Mouse (Mus musculus) megakaryocyte, adult 5-6 weeks (primary cell): ENCODE measurements around the gene 9530053A07Rik. TPM values are rescaled to one million over a fixed set of nuclear protein-coding genes. Genes with fewer than 3 reads are reported as not detected.

ENCODE experiments used
- ATAC-seq: 2 replicates; pipeline ENCODE4 v1.8.0; 2016; ENCODE audit warnings: mild to moderate bottlenecking, inconsistent platforms; ENCODE audit not compliant: poor library complexity, severe bottlenecking
- total RNA-seq, 2 experiments: library from RNA; stranded (forward) in 1 of 2; stranded (reverse) in 1 of 2; fragments of 153-499, 151-499 nt in 1 of 2; fragments of 221-1000, 200-1000 nt in 1 of 2; gene quantifications; 2 replicates each; pipeline versions ENCODE4 v1.2.3 to v1.2.4; 2015 to 2017

Gene 9530053A07Rik
- total RNA-seq, 2 experiments from 2014 or later, result not detected

- peak; percentile 89 for ATAC-seq
These were observed 40.5 kb downstream of the 9530053A07Rik start, which contains the start of gene Fbl for GRCm38 (mm10) chr7:28169489-28170422. Gene Fbl, plus strand, starts transcription at chr7:28169710.

DNA sequence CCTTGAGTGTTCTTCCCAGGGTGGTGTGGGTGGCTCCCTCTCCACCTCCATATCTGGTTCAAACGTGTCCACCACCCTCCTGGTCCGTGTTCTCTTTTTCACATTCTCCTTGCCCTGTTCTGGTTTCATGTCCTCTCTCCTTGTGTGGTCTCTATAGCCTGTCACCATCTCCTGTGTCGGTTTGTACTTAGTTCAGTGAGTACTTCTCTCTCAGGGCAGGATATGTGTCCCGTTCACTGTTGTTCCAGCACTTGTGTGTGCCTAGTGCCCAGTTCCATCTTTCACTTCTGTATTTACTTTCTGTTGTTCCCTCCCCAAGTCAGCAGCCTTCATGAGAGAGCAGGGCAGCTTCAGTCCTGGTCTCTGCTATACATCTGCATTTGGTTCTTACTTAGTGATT is 46.1 kb downstream of the 9530053A07Rik start:
- ATAC-seq, result peak; percentile 61

- peak; percentile 76 for ATAC-seq
These were observed 50.0 kb downstream of the 9530053A07Rik start, which contains the start of gene Dyrk1b for GRCm38 (mm10) chr7:28179228-28179627. Gene Dyrk1b, plus strand, starts transcription at chr7:28179469.

DNA sequence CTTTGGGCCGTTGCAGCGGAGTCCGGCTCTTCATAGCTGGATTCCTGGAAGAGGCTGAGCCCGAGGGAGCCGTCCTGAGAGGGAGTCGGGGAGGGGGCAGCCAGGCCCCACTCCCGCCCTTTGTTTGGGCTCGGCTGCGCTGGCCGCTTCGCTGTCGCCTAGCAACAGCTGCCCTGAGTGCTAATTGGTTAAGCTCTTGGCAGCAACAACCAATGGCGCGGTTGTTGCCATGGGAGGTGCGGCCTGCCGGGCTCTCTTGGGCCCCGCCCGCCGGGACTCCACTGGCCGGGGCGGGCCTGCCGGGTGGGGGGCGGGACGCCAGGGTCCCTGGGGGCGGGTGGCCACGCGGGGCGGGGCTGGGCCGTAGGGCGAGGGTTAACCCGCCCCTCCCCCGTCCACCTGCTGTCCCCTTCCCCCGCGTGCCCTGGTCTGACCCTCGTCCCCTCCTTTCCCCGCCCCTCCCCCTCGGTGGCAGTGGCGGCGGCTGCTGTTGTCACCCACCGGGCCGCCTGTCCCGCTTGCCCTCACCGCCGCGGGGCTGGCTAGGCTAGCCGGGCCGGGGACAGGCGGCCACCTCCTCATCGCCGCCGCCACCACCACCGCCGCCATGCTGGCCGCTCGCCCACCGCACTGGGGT is 50.6 kb downstream of the 9530053A07Rik start:
- ATAC-seq, result peak; percentile 88

DNA sequence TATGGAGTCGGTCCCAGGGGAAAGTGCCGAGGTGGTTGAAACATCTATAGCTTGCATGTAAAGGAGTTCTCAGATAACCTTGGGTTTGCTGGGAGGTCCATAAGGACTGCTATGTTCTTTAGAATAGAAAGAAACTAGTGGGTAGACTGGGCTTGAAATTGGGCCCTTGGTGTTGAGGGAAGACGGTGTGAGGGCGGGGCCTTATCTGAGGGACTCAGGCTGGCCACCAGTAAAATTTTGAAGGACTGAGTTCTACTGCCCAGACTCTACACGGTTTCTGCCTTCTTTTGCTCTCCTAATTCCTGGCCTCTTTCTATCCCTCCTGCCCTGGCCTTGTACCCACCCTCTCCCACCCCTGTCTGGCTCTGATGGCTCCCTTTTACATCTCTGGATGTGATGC is 51.6 kb downstream of the 9530053A07Rik start:
- no peak for ATAC-seq

DNA sequence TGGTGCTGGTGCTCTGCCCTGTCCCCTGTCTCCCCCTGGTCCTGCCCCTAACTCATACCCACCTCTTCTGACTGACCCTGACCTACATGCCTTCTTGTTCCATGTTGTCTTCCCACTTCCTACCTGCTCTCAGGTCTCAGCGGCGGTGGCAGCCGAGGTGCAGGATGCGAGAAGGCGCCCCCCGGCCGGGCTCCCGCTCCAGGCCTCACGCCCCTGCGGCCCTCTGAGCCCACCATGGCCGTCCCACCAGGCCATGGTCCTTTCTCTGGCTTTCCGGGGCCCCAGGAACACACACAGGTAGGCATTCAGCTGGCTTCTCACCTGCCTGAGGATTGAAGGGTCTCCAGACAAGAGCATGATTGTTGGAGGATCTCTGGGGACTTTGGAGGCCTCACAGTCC is 52.1 kb downstream of the 9530053A07Rik start:
- no peak for ATAC-seq

DNA sequence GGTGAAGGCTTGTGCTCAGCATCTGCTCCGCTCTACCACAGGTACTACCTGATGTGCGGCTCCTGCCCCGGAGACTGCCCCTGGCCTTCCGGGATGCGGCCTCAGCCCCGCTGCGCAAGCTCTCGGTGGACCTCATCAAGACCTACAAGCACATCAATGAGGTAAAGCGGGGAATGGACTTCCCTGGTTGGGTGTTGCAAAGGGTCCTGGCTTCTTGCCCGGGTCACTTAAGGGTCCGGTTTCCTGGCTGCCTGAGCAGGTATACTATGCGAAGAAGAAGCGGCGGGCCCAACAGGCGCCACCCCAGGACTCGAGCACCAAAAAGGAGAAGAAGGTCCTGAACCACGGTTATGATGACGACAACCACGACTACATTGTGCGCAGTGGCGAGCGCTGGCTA is 53.1 kb downstream of the 9530053A07Rik start:
- no peak for ATAC-seq

- ATAC-seq, result no peak
These were observed 56.6 kb downstream of the 9530053A07Rik start for GRCm38 (mm10) chr7:28185884-28186283.

DNA sequence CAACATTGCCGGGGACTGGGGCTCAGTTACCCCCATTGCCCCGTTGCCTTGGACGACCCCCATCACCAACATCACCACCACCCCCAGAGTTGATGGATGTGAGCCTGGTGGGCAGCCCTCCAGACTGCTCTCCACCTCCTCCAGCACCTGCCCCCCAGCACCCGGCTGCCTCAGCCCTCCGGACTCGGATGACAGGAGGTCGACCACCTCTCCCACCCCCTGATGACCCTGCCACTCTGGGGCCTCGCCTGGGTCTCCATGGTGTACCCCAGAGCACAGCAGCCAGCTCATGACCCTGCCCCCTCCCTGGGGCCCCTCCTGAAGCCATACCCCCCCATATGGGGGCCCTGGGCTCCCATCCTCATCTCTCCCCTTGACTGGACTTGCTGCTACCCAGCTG is 57.4 kb downstream of the 9530053A07Rik start:
- ATAC-seq, result no peak

DNA sequence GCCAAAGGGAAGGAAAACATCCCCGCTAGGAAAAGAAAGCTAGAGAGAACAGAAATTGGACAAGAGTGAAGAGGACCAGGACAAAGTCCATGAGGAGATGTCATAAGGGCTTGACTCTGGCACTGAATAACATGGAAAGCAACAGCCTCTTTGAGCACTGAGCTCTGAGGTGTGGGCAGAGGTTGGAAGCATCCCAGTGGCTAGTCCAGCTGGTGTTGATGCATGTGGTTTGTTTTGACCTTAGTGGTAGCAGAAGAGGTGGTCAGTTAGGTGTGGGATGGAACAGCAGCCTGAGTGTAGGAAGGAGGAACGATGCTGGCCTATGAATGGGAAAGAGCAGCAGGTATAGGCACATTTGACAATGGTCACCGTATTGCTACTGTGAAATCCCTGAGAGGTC is 62.2 kb downstream of the 9530053A07Rik start:
- no peak for ATAC-seq

DNA sequence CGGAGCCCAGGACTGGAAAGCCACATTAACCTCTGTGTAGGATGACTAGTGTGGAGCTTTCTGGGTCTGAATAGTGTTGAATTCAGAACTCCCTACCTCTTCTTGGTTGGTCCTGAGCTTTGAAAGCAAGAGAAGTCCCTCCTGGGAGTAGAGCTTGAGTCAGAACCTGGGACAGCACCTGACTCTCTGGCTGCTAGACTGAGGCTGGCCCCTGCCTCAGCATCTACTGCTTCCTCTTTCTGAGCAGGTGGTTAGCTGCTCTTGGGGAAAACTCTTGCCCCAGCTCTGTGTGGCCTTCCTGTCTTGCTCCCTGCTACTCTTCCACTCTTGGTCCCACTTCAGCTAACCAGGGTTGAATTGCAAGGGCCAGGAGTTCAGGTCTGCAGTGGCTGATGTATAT is 62.6 kb downstream of the 9530053A07Rik start:
- ATAC-seq, result 0 out of 2 replicates have a peak, but pooled peaks have one; percentile 12

DNA sequence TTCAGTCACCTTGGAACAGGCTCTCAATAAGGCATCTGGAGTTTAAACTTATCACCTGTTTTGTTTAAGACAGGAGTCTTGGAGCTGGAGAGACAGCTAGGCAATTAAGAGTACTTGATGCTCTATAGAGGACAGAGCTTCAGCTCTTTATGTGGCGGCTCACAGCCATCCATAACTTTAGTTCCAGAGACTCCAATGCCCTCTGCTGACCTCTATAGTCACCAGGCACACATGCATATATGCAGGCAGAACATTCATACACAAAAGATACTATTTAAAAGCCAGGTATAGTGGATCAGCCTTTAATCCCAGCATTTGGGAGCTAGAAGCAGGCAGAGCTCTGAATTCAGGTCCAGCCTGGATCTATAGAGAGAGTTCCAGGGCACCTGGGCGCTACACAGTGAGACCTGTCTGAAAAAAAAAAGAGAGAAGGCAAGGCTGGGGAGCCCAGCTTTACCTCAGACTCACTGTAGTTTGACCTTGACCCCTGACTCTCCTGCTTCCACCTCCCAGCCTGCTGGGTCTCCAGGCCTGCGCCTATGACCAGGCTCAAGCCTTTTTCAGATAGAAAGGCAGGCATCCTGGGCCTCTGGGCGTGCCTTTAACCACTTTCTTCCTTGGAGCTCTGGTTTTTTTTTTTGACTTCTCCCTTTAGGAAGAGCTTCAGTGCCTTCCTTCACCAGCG is 66.3 kb downstream of the 9530053A07Rik start:
- no peak for ATAC-seq

- no peak for ATAC-seq
These were observed 67.3 kb downstream of the 9530053A07Rik start for GRCm38 (mm10) chr7:28196528-28196927.

- ATAC-seq, result no peak
These were observed 69.8 kb downstream of the 9530053A07Rik start for GRCm38 (mm10) chr7:28199054-28199453.

- no peak for ATAC-seq
These were observed 74.2 kb downstream of the 9530053A07Rik start for GRCm38 (mm10) chr7:28203207-28204108.

GRCm38 (mm10) chr7:28206044-28206600 is 76.9 kb downstream of the 9530053A07Rik start:
- ATAC-seq, result no peak

DNA sequence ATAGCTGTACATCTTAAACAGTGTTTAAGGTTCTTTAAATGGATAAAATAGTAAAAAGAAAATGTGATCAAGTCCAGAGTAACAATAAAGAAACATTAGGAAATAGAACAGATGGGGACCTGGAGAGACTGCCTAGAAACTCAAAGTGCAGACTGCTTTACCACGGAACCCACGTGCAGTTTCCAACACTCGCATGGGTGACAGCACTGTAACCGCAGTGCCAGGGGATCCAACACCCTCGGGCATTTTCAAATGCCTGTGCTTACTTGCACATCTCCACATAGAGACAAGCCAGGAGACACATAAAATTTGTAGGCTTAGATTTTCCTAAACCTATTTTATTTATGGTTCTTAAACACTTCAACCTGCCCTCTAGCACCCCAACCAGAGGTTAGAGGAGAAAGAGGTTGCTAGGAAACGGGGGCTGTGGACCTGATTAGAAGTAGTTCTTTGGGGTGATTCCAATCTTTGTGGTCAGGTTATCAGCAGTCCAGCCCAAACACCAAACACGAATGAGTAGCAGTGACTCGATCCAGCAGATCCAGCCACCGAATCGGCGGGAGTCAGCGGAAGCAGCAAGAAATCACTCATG is 79.2 kb downstream of the 9530053A07Rik start:
- ATAC-seq, result no peak

GRCm38 (mm10) chr7:28208988-28209508 is 79.8 kb downstream of the 9530053A07Rik start:
- ATAC-seq, result peak; percentile 72

DNA sequence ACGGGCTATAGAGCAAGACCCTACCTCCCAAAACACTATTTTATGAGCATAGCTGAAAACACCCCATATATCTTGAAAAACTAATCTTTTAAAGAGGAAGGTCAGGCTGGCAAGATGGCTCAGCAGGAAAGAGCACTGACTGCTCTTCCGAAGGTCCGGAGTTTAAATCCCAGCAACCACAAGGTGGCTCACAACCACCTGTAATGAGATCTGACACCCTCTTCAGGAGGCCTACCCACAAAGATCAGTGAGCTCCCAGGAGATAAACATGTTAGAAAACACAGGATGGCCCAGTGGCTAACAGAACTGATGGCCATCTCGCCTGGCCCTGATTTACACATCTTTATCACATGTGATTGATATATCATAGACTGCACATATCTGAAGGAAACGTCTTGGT is 81.5 kb downstream of the 9530053A07Rik start:
- ATAC-seq, result no peak
